Mouse (Mus musculus): ENCODE measurements around the gene Il17a. TPM values are rescaled to one million over a fixed set of nuclear protein-coding genes. Genes with fewer than 3 reads are reported as not detected.

Il17a gene
- polyA plus RNA-seq, 1 experiment from 2014 or later = not detected

- no peaks in the 10 kb centered on the region for H3K27me3 ChIP-seq (ENCODE audit: control insufficient read depth, insufficient read depth, low read depth, low read length)
- H3K36me3 ChIP-seq (ENCODE audit: control insufficient read depth, insufficient read depth, low read length) = no peaks in the 10 kb centered on the region
- H3K27ac ChIP-seq (ENCODE audit: low read length) = no peak overlapping the region
- H3K4me3 ChIP-seq (ENCODE audit: low read length) = no peak overlapping the region
- no peaks in the 10 kb centered on the region for H3K4me1 ChIP-seq (replicated peaks; ENCODE audit: control insufficient read depth, insufficient read depth, low read length)
- 66% methylated on average over 4 of the region's 4 CpGs for WGBS
- H3K9ac ChIP-seq (ENCODE audit: low read length) = no peak overlapping the region
- H3K9me3 ChIP-seq (ENCODE audit: control insufficient read depth, low read length) = no peaks in the 10 kb centered on the region
- H3K4me2 ChIP-seq (ENCODE audit: low read depth, low read length) = no peak overlapping the region
- ATAC-seq (ENCODE audit: low read depth) = no peak
Measured at GRCm38 (mm10) chr1:20736572-20736971, 5.9 kb downstream of the Il17a start.

DNA sequence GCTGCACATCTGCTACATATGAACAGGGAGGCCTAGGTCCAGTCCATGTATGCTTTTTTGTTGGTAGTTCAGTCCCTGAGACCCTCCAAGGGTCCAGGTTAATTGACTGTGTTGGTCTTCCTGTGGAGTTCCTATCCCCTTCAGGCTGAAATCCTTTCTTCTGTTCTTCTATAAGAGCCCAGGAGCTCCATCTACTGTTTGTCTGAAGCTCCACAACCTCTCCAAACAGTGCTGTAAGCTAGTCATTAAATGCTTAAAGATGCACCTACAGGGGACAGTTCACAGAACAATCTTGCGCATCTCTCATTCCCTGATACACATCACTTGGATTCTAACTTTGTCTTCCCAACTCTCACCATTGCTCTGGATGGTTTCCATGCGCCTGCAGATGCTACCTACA lies 7.8 kb downstream of the Il17a start:
- no peak overlapping the region for H3K4me2 ChIP-seq (ENCODE audit: low read depth, low read length)
- no peak overlapping the region for H3K27ac ChIP-seq (ENCODE audit: low read length)
- no peak for ATAC-seq (ENCODE audit: low read depth)
- H3K9ac ChIP-seq (ENCODE audit: low read length) = no peak overlapping the region
- no peaks in the 10 kb centered on the region for H3K27me3 ChIP-seq (ENCODE audit: control insufficient read depth, insufficient read depth, low read depth, low read length)
- H3K9me3 ChIP-seq (ENCODE audit: control insufficient read depth, low read length) = no peaks in the 10 kb centered on the region
- no peaks in the 10 kb centered on the region for H3K36me3 ChIP-seq (ENCODE audit: control insufficient read depth, insufficient read depth, low read length)
- no peak overlapping the region for H3K4me3 ChIP-seq (ENCODE audit: low read length)
- H3K4me1 ChIP-seq (replicated peaks; ENCODE audit: control insufficient read depth, insufficient read depth, low read length) = no peaks in the 10 kb centered on the region
- WGBS = 77% methylated on average over 2 of the region's 2 CpGs

GRCm38 (mm10) chr1:20740496-20740998 lies 9.8 kb downstream of the Il17a start:
- ATAC-seq (ENCODE audit: low read depth) = no peak
- Histone ChIP-seq H3K9me3 (ENCODE audit: control insufficient read depth, low read length) (no peaks in the 10 kb centered on the region), H3K36me3 (ENCODE audit: control insufficient read depth, insufficient read depth, low read length) (no peaks in the 10 kb centered on the region), H3K4me3 (ENCODE audit: low read length) (no peak overlapping the region), H3K4me1 (replicated peaks; ENCODE audit: control insufficient read depth, insufficient read depth, low read length) (no peaks in the 10 kb centered on the region), H3K9ac (ENCODE audit: low read length) (no peak overlapping the region), H3K4me2 (ENCODE audit: low read depth, low read length) (no peak overlapping the region), H3K27ac (ENCODE audit: low read length) (no peak overlapping the region), H3K27me3 (ENCODE audit: control insufficient read depth, insufficient read depth, low read depth, low read length) (no peaks in the 10 kb centered on the region)
- 26% methylated on average over 3 of the region's 3 CpGs for WGBS

DNA sequence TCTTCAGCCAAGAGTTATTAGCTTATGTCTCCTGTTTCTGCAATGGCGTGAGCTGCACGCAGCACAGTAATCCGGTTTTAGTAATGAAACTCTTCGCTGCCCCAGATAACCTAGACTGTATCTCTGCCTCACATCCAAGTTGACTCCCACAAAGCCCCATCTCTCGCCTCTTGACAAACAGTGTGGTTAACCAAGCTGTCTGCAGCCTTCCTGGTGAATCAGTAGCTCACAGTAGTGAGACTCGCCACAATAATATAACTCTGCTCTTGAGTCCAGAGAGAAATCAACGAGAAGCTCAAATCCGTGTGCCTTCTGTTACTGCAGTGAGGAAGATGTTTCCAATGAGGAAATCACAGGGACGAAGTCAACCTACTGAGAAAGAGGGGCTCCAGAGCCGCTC lies 23.7 kb downstream of the Il17a start:
- Histone ChIP-seq H3K9me3 (ENCODE audit: control insufficient read depth, low read length) (no peaks in the 10 kb centered on the region), H3K4me1 (replicated peaks; ENCODE audit: control insufficient read depth, insufficient read depth, low read length) (no peaks in the 10 kb centered on the region), H3K27me3 (ENCODE audit: control insufficient read depth, insufficient read depth, low read depth, low read length) (no peaks in the 10 kb centered on the region), H3K9ac (ENCODE audit: low read length) (no peak overlapping the region), H3K27ac (ENCODE audit: low read length) (no peak overlapping the region), H3K4me2 (ENCODE audit: low read depth, low read length) (no peak overlapping the region), H3K4me3 (ENCODE audit: low read length) (no peak overlapping the region), H3K36me3 (ENCODE audit: control insufficient read depth, insufficient read depth, low read length) (no peaks in the 10 kb centered on the region)
- 80% methylated on average over 10 of the region's 10 CpGs for WGBS
- no peak for ATAC-seq (ENCODE audit: low read depth)

DNA sequence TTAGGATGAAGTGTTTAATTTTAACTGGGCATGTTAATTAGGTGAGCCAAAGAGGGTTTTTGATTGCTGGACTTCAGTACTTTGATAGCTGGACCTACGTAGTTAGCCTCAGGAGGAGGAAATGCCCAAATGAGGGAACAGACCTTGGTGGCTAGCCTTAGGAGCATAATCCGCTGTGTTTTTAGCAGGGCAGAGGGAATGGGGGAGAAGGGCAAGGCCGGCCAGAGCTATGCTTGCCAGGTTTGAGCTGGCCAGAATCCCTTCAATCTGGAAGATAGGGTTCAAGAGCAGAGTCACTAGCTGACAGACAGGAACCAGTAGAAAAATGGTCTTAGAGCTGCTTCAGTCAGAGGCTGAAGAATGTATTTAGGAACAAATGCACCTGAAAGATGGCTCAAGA lies 26.9 kb downstream of the Il17a start:
- WGBS = 72% methylated on average over 3 of the region's 3 CpGs
- Histone ChIP-seq H3K4me3 (ENCODE audit: low read length) (no peak overlapping the region), H3K4me1 (replicated peaks; ENCODE audit: control insufficient read depth, insufficient read depth, low read length) (no peaks in the 10 kb centered on the region), H3K4me2 (ENCODE audit: low read depth, low read length) (no peak overlapping the region), H3K36me3 (ENCODE audit: control insufficient read depth, insufficient read depth, low read length) (no peaks in the 10 kb centered on the region), H3K27me3 (ENCODE audit: control insufficient read depth, insufficient read depth, low read depth, low read length) (no peaks in the 10 kb centered on the region), H3K27ac (ENCODE audit: low read length) (no peak overlapping the region), H3K9ac (ENCODE audit: low read length) (no peak overlapping the region), H3K9me3 (ENCODE audit: control insufficient read depth, low read length) (no peaks in the 10 kb centered on the region)
- ATAC-seq (ENCODE audit: low read depth) = no peak

DNA sequence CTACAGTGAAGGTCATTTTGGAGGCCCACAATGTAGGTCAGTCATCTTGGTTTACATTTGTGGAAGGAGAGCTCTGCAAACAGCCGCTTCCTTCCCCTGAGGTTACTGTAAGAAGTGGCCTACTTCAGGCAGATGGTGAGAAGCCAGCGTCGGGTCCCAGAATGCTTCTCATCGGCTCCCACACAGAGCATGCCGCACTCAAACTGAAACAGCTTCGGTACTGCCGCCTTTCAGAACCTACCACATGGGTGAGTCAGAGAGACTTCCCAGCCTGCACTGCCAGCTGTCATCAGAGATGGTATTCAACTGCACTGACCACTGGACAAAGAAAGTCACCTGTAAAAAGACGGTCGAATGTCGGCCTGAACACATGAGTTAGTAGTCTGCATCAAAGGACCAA lies 29.1 kb downstream of the Il17a start:
- Histone ChIP-seq H3K4me3 (ENCODE audit: low read length) (no peak overlapping the region), H3K27me3 (ENCODE audit: control insufficient read depth, insufficient read depth, low read depth, low read length) (no peaks in the 10 kb centered on the region), H3K36me3 (ENCODE audit: control insufficient read depth, insufficient read depth, low read length) (no peaks in the 10 kb centered on the region), H3K9ac (ENCODE audit: low read length) (no peak overlapping the region), H3K4me2 (ENCODE audit: low read depth, low read length) (no peak overlapping the region), H3K27ac (ENCODE audit: low read length) (no peak overlapping the region), H3K9me3 (ENCODE audit: control insufficient read depth, low read length) (no peaks in the 10 kb centered on the region), H3K4me1 (replicated peaks; ENCODE audit: control insufficient read depth, insufficient read depth, low read length) (no peaks in the 10 kb centered on the region)
- ATAC-seq (ENCODE audit: low read depth) = no peak
- WGBS = 63% methylated on average over 10 of the region's 10 CpGs

- Histone ChIP-seq H3K27me3 (ENCODE audit: control insufficient read depth, insufficient read depth, low read depth, low read length) (no peaks in the 10 kb centered on the region), H3K9me3 (ENCODE audit: control insufficient read depth, low read length) (no peaks in the 10 kb centered on the region), H3K27ac (ENCODE audit: low read length) (no peak overlapping the region), H3K36me3 (ENCODE audit: control insufficient read depth, insufficient read depth, low read length) (no peaks in the 10 kb centered on the region), H3K4me3 (ENCODE audit: low read length) (no peak overlapping the region), H3K9ac (ENCODE audit: low read length) (no peak overlapping the region), H3K4me1 (replicated peaks; ENCODE audit: control insufficient read depth, insufficient read depth, low read length) (no peaks in the 10 kb centered on the region), H3K4me2 (ENCODE audit: low read depth, low read length) (no peak overlapping the region)
- no peak for ATAC-seq (ENCODE audit: low read depth)
- 69% methylated on average over 5 of the region's 5 CpGs for WGBS
Measured at GRCm38 (mm10) chr1:20760331-20760730, 29.6 kb downstream of the Il17a start.

DNA sequence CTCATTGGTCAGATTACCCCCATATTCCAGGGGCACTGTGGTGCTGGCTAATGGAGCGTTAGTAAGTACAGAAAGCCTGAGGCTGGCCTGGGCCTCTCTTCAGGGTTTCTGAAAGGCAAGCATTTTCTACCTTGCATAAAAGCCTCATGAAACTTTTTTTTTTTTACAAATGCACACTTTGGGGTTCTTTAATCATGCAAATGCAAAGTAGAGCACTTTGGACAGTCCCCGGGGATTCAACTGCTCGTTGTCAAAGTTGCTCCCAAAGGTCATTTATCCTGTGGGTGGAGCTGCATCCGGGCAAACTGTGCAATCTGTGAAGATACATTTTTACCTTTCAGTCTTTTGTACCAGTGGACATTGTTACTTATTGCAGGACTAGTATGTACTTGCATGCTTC lies 30.7 kb downstream of the Il17a start:
- Histone ChIP-seq H3K4me1 (replicated peaks; ENCODE audit: control insufficient read depth, insufficient read depth, low read length) (no peaks in the 10 kb centered on the region), H3K36me3 (ENCODE audit: control insufficient read depth, insufficient read depth, low read length) (no peaks in the 10 kb centered on the region), H3K9me3 (ENCODE audit: control insufficient read depth, low read length) (no peaks in the 10 kb centered on the region), H3K27ac (ENCODE audit: low read length) (no peak overlapping the region), H3K9ac (ENCODE audit: low read length) (no peak overlapping the region), H3K27me3 (ENCODE audit: control insufficient read depth, insufficient read depth, low read depth, low read length) (no peaks in the 10 kb centered on the region), H3K4me2 (ENCODE audit: low read depth, low read length) (no peak overlapping the region), H3K4me3 (ENCODE audit: low read length) (no peak overlapping the region)
- WGBS = 78% methylated on average over 4 of the region's 4 CpGs
- ATAC-seq (ENCODE audit: low read depth) = no peak

DNA sequence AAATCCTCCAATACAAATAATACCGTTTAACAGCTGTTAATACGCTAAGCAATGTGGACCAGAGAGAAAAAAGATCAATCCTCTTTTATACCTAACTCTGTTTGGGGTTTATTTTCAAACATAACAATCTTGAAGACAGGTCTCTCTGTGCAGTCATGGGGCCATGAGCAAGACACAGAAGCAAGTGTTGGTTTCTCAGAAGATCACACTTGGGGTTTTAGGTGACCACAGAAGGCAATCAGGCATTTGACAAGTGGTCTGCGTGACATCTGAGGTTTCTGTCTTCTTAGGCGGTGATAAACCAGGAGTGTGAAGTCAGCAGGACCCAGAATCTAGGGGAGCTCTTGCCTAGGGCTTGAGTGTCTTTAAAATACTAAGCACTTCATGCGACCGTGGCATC lies 35.8 kb downstream of the Il17a start:
- WGBS = 77% methylated on average over 6 of the region's 6 CpGs
- ATAC-seq (ENCODE audit: low read depth) = no peak

More for the DNA sequence above, 35.8 kb downstream of the Il17a start:
- no peaks in the 10 kb centered on the region for H3K36me3 ChIP-seq (ENCODE audit: control insufficient read depth, insufficient read depth, low read length)
- no peak overlapping the region for H3K4me3 ChIP-seq (ENCODE audit: low read length)
- no peaks in the 10 kb centered on the region for H3K4me1 ChIP-seq (replicated peaks; ENCODE audit: control insufficient read depth, insufficient read depth, low read length)
- H3K27me3 ChIP-seq (ENCODE audit: control insufficient read depth, insufficient read depth, low read depth, low read length) = no peaks in the 10 kb centered on the region
- no peak overlapping the region for H3K27ac ChIP-seq (ENCODE audit: low read length)
- H3K9ac ChIP-seq (ENCODE audit: low read length) = no peak overlapping the region
- no peak overlapping the region for H3K4me2 ChIP-seq (ENCODE audit: low read depth, low read length)
- no peaks in the 10 kb centered on the region for H3K9me3 ChIP-seq (ENCODE audit: control insufficient read depth, low read length)
